Mouse (Mus musculus): ENCODE data around the gene Psors1c2.
"Not testable (repeated sequence)": the region's sequence is repeated elsewhere in the genome, so short reads cannot be mapped to it uniquely, and the experiment has no call there.

The Psors1c2 gene

DNA sequence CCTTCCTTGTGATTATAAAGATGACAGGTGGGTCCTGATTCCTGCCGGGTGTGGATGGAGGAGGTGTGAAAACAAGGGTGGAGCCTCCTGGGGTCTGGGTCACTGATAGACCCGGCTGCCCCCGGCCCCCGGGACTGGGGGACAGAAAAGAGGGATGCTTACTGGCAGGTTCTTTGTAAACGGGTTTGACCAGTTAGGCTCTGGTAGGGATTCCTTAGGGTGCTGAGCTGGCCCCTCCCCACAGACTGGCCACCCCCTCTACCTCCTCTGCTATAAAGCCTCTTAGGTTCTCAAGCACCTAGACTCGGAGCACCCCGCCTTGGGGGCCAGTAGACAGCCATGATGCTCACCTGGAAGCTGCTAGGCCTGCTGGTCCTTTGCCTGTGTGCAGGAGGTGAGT lies at the start of gene Psors1c2:
Gene Psors1c2 (plus strand): TSS at position 301 of the 400 bp plus-strand sequence.
- no peak for DNase-seq (ENCODE audit: low spot score)

DNA sequence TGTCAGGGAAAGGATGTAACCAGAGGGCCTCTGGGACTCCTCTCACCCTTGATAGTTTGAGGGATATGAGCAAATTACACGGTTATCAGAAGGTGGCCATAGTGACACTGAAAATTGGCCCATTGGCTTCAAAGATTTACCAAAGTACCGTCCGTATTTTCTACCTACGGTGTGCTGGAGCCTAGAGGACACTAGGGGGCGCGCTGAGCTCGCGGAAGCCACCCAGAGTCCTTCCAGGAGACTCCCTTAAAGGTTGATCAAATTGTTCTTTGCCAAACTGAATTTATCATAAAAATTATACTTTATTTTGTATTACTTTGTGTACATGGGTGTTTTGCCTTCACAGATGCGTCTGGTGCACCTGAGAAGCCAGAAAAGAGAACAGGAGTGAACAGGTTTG lies 48.9 kb upstream of the Psors1c2 start:
- DNase-seq (ENCODE audit: low spot score) = no peak

DNA sequence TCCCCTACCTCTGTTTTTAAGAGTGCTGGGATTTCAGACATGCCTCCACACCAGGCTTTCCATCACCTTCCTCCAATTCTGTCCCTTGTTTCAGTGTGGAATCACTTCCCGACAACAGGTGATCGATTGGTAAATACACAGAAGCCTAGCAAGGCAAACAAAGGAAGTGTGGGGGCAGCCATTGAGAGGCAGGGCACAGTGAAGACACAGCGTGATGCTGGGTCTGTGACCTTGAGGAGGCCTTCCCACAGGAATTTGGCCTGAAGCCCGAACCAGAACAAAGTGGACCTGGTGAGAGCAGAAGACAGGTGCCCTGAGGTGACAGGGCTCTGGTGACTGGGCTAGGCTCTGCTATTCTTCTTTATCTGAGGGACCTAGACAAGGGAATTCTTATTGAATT lies 47.3 kb upstream of the Psors1c2 start:
- DNase-seq (ENCODE audit: low spot score) = no peak

DNA sequence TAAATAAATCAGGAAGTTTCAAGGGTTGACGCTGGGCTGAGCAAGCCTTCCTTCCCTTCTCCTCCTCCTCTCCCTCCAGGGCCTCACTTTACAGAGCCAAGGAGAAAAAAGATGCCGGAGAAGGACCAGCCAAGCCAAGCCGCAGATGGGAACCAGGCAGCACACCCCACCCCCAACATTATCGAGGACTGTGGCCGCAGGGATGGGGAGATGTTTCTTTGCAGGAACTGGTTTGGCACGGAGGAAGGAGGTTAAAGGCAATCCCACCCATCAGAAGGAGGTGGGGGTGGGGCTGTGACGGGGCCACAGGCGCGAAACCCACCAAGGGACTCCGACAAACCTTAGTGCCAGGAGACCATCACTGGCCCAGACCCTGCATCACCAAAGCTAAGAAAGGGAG lies 46.3 kb upstream of the Psors1c2 start:
- DNase-seq (ENCODE audit: low spot score) = no peak

DNA sequence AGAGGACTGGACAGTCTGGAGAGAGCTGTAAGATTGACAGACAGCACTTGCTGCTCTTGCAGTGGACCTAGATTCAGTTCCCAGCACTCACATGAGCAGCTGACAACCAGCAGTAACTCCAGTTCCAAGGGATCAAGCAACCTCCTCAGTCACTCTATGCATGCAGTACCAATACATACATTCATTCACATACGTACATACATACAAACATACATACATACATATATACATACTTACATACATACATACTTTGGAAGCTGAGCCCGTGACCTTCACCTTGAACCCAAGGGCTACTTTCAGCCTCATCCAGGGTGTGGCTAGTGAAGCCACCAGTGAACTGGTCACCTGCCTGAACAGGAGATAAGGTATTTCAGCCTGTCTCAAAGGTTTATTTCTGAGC lies 45.0 kb upstream of the Psors1c2 start:
- no peak for DNase-seq (ENCODE audit: low spot score)

DNA sequence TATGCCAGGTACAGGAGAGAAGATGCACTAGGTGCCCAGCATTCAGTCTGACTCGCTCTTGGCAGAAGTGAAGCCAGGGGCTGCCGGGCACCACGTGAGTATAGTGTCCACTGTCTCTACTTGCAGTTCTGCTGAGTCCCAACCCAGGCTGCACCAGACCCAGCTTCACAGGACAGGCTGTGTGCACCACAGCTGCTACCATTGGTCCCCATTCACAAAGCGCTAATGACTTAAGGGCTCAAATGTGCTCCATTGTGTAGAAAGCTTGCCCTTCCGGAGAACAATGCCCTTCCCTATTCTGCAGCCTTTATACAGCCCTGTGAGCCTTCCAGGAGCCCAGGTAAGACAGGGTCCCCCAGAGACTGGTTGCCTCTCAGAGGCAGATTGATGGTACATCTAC lies 42.7 kb upstream of the Psors1c2 start:
- no peak for DNase-seq (ENCODE audit: low spot score)

DNA sequence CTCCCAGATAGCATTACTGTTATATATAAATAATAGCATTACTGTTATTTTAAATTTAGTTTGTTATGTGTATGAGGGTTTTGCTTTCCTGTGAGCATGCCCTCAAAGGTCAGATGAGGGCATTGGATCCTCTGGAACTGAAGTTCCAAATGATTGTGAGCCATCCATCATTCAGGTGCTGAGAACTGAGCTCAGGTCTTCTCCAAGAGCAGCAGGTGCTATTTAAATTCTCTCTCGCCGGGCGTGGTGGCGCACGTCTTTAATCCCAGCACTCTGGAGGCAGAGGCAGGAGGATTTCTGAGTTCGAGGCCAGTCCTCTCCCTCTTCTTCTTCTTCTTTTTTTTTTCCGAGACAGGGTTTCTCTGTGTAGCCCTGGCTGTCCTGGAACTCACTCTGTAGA lies 35.9 kb upstream of the Psors1c2 start:
- DNase-seq (ENCODE audit: low spot score) = no peak

DNA sequence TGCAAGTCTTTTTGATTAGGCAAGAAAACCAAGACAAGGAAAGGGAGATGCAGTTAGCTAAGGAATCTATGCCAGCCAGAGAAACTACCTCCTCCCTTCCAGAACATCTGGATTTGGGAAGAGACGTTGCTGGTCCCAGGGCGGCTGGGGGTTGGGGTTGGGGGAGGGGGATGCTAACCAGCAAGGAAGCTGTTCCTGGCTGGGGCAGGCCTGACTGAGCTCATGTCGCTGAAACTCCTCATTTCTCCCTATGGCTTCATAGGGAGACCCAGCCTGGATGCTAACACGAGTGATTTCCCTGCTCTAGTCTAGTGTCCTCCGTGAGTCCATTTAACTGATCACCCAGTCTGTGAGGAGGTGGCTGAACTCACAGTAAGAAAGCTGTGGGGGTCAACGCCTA lies 30.8 kb upstream of the Psors1c2 start:
- DNase-seq (ENCODE audit: low spot score) = no peak

DNA sequence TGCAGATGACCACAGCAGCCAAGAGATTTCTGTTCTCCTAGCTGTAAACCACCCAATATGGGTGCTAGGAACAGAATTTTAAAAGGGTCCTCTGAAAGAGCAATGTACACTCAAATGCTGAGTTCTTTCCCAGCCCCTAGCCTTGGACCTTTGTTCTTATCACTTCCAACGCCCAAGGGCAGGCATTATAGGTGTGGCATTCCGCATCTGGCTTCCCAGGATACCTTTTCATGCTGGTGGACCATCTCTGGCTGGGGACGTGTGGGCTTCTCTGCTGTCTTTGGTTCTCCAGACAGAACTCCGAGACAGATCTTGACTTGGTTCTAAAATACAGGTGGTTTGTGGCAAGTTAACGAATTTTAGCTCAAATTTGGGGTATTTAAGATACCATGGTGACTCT lies 30.2 kb upstream of the Psors1c2 start:
- no peak for DNase-seq (ENCODE audit: low spot score)

DNA sequence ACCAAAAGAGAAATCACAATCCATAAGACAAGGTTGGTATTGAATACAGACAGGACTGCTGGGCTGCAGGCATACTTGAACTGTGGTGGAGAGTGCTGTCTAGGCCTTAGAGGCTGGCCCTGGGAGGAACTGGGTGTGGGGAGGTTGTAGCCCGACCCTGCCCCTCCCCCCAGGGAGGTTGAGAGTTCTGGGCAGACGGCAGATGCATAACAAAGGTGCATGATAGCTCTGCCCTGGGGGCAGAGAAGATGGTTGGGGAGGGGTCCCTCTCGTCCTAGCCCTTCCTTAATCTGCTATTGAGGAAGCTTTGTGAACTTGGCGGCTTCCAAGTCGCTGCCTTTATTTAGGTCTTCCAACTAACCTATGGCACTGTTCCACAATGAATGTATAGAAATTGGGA lies 29.2 kb upstream of the Psors1c2 start:
- no peak for DNase-seq (ENCODE audit: low spot score)

DNA sequence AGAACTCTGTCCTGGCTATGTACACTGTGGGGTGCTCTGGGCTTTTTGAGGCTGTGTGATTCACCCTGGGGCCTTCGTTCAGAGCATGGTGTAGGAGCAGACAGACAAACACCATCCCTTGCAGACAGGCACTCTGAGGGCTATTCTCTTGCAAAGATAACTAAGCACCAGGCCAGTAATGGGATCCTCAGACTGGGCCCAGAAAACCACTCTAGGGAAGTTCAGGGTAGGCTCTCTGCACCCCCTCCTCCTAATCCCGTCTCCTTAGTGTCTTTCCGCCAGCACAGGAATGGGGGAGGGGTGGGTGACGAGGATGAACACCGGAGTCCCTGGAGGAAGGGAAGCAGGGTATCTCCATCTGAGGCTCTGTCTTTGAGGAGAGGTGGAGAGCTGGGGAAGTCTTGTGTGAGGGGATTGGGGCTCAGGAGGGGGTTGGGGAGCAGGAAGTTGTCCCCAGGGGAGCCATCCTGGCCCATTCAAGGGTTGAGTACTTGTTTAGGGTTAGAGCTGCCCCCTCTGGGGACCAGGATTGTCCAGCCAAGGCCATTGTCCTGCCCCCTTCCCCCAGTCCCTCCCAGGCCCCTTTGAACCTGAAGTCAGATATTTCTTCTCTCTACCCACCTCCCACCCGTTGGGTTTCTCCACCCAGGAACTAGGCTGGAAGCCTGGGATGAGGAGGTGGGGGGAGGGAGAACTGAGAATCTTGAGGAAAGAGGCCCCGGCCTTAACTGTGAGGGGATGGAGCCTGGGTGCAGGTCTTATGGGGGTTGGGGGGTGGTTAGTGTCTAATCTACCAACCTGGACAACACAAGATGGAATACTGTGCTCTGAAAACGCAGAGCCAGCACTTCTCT lies 28.1 kb upstream of the Psors1c2 start:
- DNase-seq (ENCODE audit: low spot score) = no peak

DNA sequence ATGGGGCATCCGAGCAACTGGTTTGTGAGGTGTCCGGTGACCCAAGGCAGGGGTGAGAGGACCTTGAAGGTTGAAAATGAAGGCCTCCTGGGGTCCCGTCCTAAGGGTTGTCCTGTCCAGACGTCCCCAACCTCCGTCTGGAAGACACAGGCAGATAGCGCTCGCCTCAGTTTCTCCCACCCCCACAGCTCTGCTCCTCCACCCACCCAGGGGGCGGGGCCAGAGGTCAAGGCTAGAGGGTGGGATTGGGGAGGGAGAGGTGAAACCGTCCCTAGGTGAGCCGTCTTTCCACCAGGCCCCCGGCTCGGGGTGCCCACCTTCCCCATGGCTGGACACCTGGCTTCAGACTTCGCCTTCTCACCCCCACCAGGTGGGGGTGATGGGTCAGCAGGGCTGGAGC lies 27.2 kb upstream of the Psors1c2 start, which contains the start of gene Pou5f1:
Gene Pou5f1 (plus strand): TSS at position 243 of the 400 bp plus-strand sequence.
- no peak for DNase-seq (ENCODE audit: low spot score)

DNA sequence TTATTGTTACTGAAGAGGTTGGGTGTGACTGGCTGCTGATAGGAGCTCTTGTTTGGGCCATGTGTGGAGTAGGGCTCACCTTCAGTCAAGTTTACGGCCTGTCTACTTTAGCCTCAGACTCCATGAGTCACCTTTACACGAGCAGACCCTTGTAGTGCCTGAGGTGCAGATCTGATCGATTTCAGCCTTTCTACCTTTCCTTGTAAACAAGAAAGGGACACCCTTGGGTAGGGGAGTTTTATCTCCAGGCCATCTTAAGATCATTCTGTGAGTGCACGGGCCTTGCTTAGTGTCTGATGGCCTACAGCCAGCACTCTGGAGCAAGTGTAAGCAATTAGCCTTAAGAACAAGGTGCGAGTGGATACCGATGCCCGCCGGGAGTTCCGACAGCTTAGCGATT lies 26.1 kb upstream of the Psors1c2 start:
- no peak for DNase-seq (ENCODE audit: low spot score)

DNA sequence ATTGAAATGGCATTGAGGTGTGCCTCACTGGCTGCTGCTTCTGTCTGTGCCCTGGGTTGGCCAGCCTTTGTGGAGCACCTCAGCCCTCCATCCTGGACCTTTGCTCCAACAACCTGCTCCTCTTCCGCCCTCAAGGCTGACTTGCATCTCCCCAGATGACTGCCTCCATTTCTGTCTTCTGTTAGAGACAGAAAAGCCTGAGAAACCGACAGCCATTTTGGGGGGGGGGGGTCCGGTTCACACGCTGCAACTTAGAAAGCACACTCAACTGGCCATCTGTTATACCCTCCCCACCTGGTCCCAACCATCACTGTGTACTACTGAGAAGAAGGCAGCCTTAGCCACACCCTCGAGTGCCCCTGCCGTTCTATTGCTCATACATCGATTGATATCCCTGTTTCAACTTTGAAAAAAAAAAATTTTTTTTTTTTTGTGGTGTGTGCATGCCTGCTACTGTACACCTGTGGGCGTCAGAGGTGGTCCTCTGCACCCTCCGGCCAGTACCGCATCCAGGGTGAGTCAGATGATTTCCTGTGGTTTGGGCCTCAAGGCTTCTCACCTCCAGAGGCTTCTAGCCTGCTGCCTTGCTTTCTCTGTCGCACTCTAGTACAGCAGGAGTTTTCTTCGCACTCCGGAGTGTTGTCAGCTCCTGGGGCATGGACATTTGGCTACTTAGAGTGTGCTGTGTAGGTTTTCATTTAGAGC lies 25.3 kb upstream of the Psors1c2 start:
- DNase-seq (ENCODE audit: low spot score) = no peak

DNA sequence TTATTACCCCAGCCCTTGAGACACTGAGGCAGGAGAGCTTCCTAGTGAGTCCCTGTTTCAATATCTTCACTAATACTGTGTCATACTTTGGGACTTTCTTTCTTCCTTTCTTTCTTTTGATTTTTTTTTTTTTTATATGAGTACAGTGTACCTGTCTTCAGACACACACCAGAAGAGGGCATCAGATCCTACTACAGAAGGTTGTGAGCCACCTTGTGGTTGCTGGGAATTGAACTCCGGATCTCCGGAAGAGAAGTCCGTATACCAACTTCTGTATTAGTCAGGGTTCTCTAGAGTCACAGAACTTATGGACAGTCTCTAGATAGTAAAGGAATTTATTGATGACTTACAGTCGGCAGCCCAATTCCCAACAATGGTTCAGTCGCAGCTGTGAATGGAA lies 24.7 kb upstream of the Psors1c2 start:
- DNase-seq (ENCODE audit: low spot score) = not testable (repeated sequence)

DNA sequence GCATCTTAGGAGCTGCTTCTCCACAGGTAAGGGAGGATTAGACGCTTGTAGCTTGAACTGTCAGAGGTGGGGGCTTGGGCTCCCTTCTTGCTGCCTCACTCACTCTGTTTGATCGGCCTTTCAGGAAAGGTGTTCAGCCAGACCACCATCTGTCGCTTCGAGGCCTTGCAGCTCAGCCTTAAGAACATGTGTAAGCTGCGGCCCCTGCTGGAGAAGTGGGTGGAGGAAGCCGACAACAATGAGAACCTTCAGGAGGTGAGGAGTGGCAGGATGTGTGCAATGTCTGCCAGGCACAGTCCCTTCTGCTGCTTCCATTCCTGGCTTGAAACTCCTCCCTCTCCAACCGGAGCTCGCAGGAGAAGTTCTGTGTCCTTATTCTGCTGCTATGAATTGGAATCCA lies 23.7 kb upstream of the Psors1c2 start:
- no peak for DNase-seq (ENCODE audit: low spot score)

DNA sequence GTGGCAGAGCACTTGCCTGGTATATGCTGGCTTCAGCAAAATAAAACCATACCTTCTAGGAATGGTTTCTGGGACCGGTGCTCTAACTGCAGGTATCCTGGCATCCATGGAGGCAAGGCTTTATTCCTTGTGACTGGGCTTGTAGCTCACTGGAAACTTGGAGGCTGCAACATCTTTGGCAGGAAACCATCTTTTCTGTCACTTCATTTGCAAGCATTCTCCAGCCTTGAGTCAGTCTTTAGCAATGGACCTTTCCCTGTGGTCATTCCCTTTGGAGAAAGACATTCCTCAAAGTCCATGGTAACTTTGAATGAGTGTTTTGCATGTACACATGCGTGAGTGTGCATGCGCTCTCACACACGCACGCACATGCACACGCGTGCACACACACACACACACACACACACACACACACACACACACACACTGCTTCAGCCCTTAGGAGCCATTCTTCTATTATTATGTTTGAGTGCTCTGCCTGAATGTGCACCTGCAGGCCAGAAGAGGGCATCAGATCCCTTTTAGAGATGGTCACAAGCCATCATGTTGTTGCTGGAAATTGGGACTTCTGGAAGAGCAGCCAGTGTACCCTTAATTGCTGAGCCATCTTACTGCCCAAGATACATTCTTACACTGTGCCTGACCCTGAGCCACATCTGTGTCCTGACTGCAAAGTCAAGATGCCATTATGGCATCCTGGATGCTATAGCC lies 19.9 kb upstream of the Psors1c2 start:
- no peak for DNase-seq (ENCODE audit: low spot score)

DNA sequence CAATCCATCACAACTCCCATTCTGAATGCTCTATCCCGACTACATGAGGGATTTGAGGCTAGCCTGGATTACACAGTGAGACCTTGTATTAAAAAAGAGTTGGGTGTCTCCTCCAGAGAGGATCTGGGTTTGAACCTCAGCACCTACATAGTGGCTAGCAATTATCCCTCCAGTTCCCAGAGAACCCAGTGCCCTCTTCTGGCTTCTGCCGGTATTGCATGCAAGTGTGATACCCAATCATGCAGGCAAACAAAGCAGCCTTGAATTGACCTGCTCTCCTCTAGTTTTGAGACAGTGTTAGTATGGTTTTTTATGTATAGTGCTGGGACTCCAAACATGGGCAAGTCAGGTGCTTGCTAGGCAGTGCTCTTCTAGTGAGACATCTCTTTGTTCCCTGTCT lies 19.1 kb upstream of the Psors1c2 start:
- DNase-seq (ENCODE audit: low spot score) = peak; percentile 29

DNA sequence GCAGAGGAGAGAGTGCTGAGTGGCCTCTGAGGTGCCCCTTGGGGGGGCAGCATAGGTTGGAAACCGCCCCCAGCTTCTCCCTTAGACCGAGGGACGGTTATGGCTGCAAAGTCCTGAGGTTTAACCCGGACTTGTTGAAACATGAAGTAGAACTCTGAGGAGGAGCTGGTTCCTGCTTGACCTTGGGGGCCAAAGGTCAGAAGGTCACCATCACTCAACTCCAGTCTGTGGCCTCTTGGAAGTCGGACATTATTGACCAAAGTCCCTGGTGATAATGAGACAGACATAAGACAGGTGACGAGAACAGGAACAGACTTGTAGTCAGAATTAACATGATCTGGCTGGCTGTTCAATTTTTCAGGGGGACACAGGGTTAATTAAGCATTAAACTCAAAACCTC lies 18.2 kb upstream of the Psors1c2 start:
- no peak for DNase-seq (ENCODE audit: low spot score)

DNA sequence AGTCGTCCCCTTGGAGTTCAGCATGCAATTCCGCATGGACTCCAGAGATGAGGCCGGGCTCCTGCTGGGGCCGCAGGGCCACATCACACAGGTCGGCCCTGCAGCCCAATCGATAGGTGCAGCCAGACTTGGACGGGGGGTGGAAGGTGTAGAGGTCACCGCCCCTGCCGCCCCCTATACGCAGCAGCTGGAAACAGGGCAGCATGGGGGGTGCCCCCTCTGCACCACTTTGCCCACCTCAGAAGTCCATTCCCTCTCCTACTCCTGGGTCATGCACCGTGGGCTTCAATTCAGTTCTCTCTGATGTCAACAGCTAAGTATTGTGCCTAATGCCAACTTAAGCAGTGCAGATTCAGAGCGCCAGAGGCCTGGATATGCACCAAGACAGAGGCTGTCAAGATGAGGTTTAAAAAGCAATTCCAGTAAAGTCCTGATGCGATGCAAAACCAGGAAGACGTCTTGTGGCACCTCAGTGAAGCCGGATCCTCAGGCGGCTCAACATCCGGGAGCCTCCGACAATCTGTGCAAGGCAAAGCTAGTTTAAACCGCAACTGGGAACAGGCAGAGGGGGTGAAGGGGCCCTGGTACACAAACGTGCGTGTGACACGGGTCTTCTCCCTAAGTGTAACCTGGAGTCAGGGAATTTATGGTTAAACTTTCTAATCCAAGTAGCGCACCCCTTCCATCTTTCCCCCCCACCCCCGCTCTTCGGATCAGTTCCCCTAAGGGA lies 16.9 kb upstream of the Psors1c2 start:
- no peak for DNase-seq (ENCODE audit: low spot score)

DNA sequence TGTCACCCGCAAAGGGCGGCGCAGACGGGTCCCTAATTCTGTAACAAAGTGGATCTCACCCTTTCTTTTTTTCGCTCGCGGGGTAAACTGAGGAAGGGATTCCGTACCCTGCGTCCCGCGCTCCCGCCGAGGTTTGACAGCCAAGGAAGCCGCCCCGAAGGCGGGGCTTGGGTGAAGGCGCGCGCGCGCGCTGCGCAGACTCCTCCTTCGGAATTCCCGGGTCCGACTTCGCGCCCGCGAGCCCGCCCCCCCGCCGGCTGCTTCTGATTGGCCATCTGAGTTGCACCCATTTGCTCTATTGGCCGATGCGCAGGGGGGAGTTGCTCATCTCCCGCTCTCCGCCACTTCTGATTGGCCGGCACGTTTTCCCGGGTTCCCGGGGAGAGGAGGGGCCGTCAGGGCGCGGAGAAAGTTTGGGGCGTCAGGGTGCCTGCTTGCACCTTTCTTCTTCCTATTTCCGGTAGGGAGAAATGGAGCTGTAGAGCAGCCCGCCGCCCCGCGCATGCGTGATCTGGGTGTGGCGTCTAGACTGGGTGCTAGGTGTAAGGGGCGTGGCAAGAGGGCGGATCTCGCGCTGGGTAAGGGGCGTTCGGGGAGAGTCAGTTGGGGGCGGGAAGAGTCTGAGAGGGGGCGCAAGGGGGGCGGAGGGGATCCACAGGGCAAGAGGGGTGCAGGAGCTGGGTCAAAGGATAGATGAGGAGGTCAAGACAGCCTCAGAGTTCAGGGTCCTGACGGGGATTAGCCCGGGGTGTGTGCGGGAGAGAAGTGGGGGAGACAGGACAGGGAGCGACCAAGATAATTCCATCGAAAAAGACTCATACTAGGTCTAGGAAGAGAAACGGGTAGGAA lies 16.1 kb upstream of the Psors1c2 start, which contains the start of the genes Tcf19 and Cchcr1:
Gene Tcf19 (minus strand): TSS at position 173 of the 849 bp plus-strand sequence.
Gene Cchcr1 (plus strand): TSS at position 449 of the 849 bp plus-strand sequence.
- peak; percentile 99 for DNase-seq (ENCODE audit: low spot score)
